Mouse (Mus musculus) layer of hippocampus, postnatal 36 days (tissue): ENCODE data around the gene Myadm. TPM values are rescaled to one million over a fixed set of nuclear protein-coding genes. Genes with fewer than 3 reads are reported as not detected.
"Not testable (repeated sequence)": the region's sequence is repeated elsewhere in the genome, so short reads cannot be mapped to it uniquely, and the experiment has no call there.

Experiments
- DNase-seq, 2 experiments: peaks; one replicate each; pipeline ENCODE4 v3.0.0; 2022
- total RNA-seq, 2 experiments: library from RNA; stranded (reverse); gene quantifications; 2 replicates each; pipeline ENCODE4 v1.2.3; 2021

Myadm gene
- total RNA-seq, 2 experiments from 2014 or later: 63.5 to 67.3 TPM

DNA sequence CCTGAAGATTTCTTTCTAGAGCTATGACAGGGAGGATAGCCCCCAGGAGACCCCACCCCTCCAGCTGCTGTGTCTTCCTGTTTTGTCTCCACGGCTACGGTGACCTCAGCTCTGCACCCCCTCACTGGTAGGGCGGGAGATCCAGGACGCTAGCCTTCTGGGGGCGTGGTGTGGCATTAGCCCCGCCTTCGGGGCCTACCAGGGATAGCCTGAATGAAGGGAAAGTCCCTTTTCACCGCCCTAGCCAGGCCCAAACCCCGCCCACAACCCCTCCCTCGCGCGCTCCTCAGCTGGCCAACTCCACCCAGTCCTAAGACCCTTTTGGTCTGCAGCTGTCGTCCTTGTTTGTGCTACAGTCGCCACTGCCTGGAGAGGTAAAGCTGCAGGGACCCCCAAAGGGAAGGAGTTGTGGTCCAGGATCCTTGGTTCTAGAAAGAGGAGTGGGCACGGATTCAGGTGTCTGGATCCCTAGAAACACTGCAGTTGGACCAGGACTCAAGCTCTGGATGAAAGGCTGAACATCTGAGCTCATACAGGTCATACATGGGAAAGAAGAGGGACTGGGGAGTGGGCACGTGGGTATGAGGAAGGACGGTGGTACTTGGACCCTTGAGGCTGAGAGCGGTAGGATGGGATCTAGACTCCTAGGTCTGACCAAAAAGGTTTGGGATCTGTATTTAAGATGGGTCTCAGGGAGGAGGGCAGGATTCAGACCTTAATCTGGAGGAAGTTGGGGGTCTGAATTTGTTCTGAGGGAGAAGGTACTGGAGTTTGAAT, 1.6 kb downstream of the Myadm start:
- DNase-seq: peak; percentile 82 to 85

DNA sequence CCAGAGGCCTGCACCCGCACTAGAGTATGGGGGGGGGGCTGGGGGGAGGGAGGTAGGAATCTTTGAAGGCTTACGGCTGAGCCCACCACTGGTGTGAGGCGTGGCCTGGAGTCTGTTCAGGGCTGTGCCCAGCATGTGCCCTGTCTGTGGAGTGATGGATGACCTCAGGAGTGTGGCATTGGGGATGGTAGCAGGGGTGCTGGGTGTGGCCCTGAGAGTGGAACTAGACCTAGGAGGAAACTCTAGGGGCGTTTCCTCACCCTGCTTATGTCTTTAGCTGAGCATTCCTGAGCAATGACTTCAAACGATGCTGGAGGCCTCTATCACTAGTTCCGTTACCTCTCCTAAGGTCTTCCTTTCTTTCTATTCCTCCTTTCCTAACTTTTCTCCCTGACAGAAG, 2.3 kb downstream of the Myadm start:
- no peak for DNase-seq

DNA sequence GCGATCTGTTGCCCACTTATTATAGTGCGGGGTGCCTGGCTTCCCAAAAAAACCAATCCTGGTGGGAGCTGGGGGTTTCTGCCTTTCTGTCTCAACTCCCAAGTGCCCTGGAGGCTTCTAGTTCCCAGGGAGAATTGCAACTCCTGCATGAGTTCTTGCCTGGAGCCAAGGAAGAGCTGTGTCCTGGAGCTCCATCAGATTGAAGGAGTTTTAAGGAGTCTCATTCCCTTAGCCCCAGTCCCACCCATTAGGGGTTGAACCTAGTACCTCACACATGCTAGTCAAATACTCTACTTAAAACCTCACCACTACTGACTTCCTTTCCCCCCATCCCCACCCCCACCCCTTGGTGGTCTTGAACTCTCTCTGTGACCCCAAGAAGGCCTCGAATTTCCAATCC, 2.9 kb downstream of the Myadm start:
- no peak for DNase-seq

DNA sequence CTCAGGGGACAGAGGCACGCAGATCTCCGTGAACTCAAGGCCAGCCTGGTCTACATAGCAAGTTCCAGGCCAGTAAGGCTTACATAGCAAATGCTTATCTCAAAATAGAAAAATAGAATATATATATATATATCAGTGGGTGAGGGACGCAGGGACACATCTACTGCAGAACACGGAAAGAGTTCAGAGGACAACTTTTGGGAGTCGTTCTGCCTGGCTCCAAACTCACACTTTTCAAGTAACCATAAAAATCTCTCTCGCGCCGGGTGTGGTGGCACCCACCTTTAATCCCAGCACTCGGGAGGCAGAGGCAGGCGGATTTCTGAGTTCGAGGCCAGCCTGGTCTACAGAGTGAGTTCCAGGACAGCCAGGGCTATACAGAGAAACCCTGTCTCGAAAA, 3.4 kb downstream of the Myadm start:
- not testable (repeated sequence) for DNase-seq

DNA sequence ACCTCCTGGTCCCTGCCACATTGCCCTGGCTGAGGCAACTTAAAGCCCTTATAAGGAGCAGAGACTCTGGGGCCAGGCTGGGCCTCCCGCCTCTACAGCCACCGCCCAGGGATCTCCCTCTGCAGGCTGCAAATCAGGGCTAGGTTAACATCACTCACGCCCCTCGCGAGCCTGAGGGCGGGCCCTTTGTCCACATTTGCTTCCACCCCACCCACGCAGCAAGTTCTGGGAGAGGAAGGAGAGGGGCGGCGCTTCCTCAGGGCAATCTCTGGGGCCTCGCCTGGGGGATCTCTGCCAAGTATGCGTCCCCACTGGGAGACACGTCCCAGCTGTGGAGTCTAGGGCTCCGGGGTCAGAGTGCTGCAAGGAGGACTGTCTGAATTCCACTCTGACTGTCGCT, 3.9 kb downstream of the Myadm start:
- peak in 1 of 2 experiments; percentile 20 for DNase-seq

DNA sequence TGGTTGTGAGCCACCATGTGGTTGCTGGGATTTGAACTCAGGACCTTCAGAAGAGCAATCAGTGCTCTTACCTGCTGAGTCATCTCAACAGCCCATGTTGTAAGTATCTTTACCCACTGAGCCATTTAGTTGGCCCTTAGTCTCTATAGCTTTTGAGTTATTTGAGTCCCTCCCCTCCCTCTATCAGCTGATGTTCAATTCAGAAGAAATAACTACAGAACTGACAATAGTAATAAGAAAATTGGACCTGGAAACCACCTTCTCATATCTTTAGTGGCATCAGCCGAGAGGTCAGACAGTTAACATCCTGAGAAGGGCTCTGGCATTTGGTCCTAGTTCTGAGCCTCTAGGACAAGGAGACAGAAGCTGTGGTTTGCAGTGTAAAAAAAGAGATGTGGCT, 5.9 kb downstream of the Myadm start:
- DNase-seq: no peak

DNA sequence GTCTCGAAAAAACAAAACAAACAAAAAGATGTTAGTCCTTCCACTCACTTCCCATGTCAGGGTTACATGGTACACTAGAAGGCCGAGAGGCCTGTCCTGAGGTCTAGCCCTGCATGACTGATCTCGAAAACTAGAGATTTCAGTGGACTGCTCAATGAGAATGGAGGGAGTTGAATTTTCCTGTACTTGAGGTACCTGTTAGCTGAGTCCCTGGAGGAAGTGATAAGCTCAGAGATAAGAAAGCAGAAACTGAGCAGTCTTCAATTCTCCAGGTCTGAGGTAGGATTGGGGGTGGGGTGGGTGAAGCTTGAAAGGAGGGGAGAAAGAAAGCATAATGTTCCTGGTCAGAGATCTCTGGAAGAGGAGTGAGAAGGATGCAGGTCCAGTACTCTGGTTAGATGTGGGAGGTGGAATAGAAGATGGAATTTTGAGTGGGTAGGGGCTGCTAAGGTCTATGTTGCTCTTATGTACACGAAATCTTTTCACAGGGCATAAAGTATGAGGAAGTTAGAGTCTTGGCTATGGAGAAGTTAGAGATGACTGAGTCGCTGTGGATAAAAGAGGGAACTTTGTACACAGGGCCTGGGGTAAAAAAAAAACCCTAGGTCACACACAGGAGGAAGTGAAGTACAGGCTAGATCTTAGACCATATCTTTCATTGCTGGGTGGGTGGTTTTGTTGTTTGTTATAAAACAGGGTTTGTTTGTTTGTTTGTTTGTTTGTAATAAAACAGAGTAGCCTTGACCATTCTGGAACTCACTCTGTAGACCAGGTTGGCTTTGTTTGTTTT, 6.6 kb downstream of the Myadm start:
- DNase-seq: no peak

DNA sequence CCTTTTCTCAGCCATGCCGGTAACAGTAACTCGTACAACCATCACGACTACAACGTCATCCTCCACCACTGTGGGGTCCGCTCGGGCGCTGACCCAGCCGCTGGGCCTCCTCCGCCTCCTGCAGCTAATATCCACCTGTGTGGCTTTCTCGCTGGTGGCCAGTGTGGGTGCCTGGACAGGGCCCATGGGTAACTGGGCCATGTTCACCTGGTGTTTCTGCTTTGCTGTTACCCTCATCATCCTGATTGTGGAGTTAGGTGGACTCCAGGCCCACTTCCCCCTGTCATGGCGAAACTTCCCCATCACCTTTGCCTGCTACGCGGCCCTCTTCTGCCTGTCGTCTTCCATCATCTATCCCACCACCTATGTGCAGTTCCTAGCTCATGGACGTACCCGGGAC, 7.8 kb downstream of the Myadm start:
- no peak for DNase-seq

DNA sequence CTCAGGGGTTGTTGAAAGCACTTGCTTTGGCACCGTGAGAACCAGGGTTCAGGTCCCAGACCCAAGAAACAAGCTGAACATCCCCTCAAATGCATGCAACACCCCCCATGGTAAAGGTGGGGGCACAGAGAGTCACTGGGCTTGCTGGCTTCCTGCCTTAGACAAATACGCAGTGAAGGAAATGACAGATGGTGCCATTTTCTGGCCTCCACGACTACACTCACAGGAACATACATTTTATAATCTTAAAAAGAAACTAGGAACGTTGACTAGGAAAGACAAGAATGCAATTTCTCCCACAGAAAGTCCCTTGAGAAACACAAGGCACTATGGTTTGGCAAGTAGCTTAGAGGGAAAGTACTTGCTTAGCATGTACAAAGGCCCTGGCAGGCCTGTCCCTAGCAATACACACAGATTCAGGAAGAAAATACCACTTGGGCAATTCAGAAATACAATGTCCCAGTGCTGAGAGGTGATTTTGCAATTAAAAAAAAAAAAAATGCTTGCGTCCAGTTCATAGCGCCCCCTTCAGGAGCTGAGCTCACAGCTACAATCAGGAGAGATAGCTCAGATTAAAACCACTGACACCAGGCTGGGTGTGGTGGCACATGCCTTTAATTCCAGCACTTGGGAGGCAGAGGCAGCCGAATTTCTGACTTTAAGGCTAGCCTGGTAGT, 11.2 kb downstream of the Myadm start:
- no peak for DNase-seq

DNA sequence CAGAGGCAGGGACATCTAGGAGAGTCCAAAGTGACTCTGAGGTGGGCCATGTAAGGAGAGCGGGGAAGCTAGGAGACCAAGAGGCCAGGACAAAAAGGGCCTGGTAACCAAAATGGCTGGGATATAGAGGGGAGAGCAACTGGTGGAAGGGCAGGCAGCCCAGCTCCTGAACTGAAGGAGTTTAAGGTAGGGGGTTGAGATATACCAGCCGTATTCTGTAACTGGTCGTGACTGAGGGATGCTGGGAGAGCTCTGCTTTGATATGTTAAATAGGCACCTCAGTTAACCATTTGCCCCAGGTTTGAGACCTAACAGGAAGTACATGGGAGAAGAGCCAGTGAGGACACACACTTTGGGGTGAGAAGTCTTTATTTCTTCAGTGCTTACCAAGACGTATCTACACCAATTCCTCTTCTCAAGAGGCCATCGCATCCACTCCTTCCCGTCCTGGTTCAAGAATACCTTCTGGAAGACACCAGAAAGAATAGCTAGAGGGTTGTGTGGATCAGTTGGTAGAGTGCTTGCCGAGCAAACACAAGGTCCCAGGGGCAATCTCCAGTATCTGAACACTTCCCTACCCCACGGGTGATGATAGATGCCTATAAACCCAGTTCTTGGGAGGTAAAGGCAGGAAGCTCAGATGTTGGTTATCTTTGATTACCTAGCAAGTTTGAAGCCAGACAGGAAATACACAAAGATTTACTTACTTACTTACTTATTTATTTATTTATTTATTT, 12.2 kb downstream of the Myadm start:
- DNase-seq: no peak

DNA sequence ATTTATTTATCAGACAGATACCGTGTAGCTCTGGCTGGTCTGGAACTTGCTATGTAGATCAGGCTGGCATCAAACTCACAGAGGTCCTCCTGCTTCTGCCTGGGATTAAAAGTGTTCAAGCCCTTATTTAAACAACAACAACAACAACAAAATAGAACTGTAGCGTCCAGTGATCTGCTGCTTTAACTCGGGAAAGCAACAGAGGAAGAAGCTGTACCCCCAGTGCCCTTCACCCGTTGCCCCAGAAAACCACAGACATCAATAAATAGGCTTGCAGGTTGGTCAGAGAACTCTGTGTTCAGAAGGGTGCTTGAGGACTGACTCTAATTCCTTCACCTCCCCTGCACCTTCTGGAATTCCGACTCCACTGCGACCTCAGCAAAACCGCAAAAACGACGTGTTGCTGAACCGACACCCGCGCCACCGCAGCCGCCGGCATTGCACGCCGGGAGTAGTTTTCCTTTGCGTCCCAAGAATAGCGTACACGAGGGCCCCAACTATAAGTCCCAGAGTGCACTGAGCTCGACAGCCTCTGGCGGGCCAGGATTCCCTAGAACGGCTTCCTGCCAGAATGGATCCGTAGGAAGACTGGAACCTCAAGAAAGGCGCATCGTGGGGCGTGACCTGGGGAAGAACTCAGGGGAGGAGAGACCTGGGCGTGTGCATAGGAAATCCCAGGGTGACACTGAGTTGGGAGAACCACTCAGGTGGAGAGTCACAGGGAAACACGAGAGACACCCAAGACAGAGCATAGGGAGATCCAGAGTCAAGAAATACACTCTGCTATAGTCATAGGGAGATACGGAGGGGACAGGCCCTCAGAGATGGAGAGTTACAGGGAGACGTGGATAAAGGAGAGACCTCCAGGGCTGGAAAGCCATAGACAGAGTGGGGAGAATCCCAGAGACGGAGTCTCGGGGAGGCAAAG, 13.0 kb downstream of the Myadm start:
- DNase-seq: no peak

DNA sequence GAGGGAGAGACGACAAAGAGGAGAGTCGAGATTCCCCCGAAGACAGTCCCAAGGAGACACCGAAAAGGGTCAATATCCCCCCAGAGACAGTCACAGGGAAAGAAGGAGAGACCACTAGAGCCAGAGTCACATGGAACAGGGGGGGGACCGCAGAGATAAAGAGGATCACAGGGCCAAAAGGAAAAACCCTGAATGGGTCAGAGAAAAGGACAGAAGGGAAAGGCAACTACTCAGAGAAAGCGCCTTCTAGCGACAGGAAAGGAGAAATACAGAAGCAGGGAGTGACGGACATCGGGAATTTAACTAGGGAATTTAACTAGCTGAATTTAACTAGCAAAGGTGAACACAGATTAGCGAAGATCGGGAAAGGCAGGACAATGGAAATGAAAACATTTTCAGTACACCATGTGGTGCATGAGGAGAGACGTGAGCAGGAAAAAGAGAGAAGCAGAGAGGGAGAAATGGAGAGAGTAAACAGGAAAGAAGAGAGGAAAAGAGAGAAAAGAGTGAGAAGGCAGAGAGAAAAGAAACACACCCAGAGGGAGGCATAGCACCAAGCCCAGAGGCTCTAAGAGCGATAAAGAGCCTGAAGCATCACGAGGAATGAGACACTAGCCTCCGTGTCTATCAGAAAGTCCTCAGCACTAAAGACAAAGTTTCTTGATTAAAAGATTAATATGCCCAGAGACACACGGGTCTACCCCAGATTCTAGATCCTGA, 13.8 kb downstream of the Myadm start:
- peak in 1 of 2 experiments; percentile 21 for DNase-seq

DNA sequence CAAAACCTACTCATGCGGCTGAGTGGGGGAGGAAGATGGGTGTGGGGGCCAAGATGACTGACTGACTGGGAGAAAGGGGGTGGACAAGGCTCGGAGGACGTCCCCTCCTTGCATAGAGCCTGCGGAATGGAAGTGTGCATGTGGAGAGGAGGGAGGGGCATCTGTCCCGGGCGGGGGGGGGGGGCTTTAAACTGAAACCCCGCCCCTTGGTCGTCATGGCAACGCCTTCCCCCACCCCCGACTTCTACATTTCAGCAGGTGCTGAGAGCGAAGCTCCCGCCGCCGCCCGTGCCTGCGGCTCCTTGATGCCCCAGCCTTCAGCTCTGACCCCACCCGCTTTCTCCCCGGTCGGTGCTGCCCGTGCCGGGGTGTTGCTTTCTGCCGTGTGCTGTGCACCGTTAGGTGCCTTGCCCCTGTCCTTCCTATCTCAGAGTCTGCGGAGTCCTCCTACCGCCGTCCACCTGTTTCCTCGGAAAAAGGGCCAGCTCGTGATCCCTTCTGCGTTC, 14.4 kb downstream of the Myadm start:
- DNase-seq: peak; percentile 54 to 68

DNA sequence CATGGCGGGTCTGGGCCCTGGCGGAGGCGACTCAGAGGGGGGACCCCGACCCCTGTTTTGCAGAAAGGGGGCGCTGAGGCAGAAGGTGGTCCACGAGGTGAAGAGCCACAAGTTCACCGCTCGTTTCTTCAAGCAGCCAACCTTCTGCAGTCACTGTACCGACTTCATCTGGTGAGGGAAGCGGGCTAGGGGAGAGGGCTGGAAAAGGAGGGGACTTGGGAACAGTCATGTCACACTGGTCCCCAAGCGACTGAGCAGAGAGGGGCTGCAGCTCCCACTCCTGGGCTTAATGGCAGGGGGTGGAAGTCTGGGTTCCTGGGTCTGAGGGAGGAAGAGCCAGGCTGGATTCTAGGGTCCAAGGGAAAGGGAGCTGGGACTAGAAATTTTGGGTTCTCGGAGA, 14.9 kb downstream of the Myadm start:
- DNase-seq: no peak

DNA sequence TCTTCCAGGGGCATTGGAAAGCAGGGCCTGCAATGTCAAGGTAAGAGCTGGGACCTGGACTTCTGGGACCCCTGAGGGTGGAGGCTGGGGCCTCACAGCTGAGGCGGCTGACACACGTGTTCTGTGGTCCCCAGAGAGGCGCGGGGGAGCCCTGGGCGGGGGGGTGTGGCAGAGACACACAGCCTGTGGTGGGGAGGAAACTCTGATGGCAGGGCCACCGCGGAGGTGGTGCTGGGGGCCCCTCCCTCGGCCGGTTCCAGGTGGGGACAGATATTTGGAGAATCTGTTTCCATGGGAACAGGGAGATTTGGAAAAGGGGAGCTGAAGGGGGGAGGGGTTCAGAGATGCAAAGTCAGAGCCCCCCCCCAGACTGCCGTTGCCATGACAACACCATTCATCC, 15.4 kb downstream of the Myadm start:
- peak; percentile 46 to 50 for DNase-seq

DNA sequence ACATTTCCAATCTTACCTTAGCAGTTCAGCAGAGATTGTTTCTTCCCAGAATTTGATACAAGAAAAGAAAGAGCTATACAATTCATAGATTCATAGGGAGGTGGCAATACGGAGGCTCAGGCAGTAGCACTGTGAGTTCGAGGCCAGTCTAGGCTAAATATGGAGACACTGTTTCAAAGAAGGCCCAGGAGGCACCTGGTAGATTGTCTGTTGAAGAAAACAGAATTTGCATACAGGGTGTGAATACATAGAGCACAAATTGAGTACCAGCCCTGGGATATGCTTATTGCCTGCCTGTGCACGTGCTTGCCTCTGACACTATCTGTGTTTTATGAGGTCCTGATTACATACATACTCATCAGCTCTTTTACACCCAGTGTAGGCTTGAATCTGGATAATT, 17.5 kb downstream of the Myadm start:
- no peak for DNase-seq

DNA sequence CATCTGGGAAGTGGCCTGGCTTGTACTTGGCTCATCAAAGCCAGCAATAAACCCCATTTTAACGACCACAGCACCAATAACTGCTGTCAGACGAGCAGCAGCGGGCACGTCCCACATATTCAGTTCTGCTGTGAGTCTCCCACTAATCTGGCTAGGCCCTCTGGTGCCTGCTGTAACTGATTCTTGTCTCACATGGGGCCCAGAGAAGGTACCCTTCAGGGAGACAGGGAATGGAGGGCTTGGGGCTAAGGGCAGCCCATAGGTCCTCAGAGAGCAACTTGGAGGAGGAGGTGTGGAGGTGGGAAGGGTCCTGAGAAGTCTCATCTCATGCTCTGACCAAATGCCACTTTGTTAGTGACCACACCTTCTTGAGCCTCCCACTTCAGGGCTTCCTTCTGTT, 19.8 kb downstream of the Myadm start:
- no peak for DNase-seq

DNA sequence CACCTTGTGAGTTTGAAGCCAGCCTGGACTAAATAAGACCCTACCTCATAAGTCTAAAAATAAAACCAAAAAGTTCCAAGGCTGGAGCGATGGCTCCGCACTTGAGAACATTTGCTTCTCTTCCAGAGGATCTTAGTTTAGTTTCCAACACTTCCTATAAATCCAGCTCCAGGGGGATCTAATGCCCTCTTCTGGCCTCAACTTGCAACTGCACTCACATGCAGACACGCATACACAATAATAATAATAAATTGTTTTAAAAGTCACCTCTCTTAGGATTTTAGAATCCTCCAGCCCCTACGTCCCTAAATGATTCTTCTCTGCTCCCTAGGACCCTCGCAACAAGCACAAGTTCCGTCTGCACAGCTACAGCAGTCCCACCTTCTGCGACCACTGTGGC, 21.4 kb downstream of the Myadm start:
- DNase-seq: no peak

DNA sequence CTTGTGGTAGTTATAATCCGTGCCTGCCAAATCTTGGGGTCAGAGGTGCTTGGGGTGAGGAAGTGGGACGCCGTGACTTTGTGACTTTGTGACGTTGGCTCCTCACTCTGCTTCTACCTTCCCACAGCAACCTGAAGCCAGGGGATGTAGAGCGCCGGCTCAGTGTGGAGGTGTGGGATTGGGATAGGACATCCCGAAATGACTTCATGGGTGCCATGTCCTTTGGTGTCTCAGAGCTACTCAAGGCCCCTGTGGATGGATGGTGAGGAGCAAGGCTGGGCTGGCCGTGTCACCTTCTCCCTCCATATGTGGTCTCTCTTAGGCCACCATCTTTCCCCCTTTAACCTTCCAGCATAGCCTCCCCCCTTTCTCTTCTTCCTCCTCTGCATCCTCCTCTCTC, 24.7 kb downstream of the Myadm start:
- no peak for DNase-seq

DNA sequence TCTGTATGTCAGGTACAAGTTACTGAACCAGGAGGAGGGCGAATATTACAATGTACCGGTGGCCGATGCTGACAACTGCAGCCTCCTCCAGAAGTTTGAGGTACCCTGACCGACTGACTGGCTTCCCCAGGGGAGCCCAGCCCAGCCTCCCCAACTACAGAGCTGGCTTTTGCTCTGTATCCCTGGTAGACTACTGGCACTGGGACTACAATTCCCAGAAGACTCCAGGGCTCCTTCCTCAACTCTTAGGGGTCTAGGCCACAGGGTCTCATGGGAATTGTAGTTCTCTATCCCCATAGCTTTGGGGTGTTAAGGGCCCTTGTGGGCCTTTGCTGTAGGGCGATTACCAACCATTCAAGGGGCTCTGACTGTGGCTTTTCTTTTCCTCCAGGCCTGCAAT, 25.2 kb downstream of the Myadm start:
- no peak for DNase-seq

DNA sequence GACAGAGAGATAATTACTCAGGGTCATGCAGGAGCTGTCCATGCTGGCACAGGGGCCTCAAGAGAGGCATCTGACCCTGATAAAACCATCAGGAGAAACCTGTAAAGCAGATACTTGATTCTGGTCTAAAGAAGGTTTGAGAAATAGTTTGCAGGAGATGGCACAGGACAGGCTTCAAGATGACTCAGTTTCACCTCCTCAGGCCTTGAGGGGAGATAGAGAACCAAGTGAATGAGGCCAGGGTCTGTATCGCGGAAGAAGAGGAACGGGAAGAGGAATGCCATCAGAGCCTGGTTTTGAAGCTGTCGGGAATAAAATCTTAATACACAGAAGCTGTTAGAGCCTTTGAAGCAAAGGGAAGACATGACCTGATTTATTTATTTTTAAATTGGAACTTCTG, 28.8 kb downstream of the Myadm start:
- DNase-seq: no peak
